Mouse (Mus musculus) limb, embryonic 15.5 days (tissue): Measurements from ENCODE around the gene Spata3. TPM values are rescaled to one million over a fixed set of nuclear protein-coding genes. Genes with fewer than 3 reads are reported as not detected.

Experiments
- ATAC-seq: fragments of 200-750 bp; cut with Nextera tagmentation; 2 replicates; pipeline ENCODE4 v1.8.0; 2017; ENCODE audit warnings: low read depth, moderate TSS enrichment; ENCODE audit not compliant: insufficient number of reproducible peaks, low FRiP score, low TSS enrichment
- H3K27ac ChIP-seq: fragments of 300-500 bp; sonication (generic); 2 replicates; pipeline ENCODE4 v1.5.1; 2015; ENCODE audit warnings: moderate library complexity, mild to moderate bottlenecking, inconsistent platforms
- H3K27me3 ChIP-seq: fragments of 300-500 bp; sonication (generic); 2 replicates; pipeline ENCODE4 v1.6.1; 2015; ENCODE audit warnings: inconsistent platforms
- H3K36me3 ChIP-seq: fragments of 300-500 bp; sonication (generic); 2 replicates; pipeline ENCODE4 v1.6.1; 2015; ENCODE audit warnings: inconsistent platforms
- H3K4me1 ChIP-seq: fragments of 300-500 bp; sonication (generic); 2 replicates; pipeline ENCODE4 v1.6.1; 2015; ENCODE audit warnings: inconsistent platforms
- H3K4me2 ChIP-seq: fragments of 300-500 bp; sonication (generic); 2 replicates; pipeline ENCODE4 v1.6.1; 2015; ENCODE audit warnings: mild to moderate bottlenecking, inconsistent platforms
- H3K4me3 ChIP-seq: fragments of 300-500 bp; sonication (generic); 2 replicates; pipeline ENCODE4 v1.5.1; 2015; ENCODE audit warnings: mild to moderate bottlenecking, inconsistent platforms
- H3K9ac ChIP-seq: fragments of 300-500 bp; sonication (generic); 2 replicates; pipeline ENCODE4 v1.6.1; 2015; ENCODE audit warnings: inconsistent platforms
- H3K9me3 ChIP-seq: fragments of 300-500 bp; sonication (generic); 2 replicates; pipeline ENCODE4 v1.6.1; 2016; ENCODE audit warnings: inconsistent platforms
- WGBS: fragments of 180-500 bp; shearing (Covaris S2); methylation state at CpG from one replicate; pipeline ENCODE4 v1.1.7; 2015; 5-methylcytosine and 5-hydroxymethylcytosine counted together
- polyA plus RNA-seq: library from polyadenylated mRNA; unstranded; fragments of >200 nt; fragmentation: Nextera tagmentation; extraction: Ambion mirVana; gene quantifications from 2 replicates; pipeline ENCODE4 v1.2.1, GENCODE M21; 2015

The Spata3 gene
- polyA plus RNA-seq, 1 experiment from 2014 or later = not detected

- WGBS = 54% methylated on average over 4 of the region's 4 CpGs
- Histone ChIP-seq H3K36me3 (no peaks in the 10 kb centered on the region), H3K9ac (no peak overlapping the region), H3K4me3 (no peak overlapping the region), H3K4me2 (no peak overlapping the region), H3K4me1 (no peaks in the 10 kb centered on the region), H3K27me3 (peaks cover 21% of the 10 kb centered on the region), H3K27ac (no peak overlapping the region), H3K9me3 (0 out of 2 replicates have a peak, but pooled peaks cover 7% of the 10 kb centered on the region)
- ATAC-seq = no peak
Measured at GRCm38 (mm10) chr1:86040131-86040530, 23.5 kb downstream of the Spata3 start.

GRCm38 (mm10) chr1:86040817-86041216 lies 24.2 kb downstream of the Spata3 start:
- Histone ChIP-seq H3K4me2 (no peak overlapping the region), H3K36me3 (no peaks in the 10 kb centered on the region), H3K9ac (no peak overlapping the region), H3K27me3 (peaks cover 28% of the 10 kb centered on the region), H3K4me1 (0 out of 2 replicates have a peak, but pooled peaks cover 2% of the 10 kb centered on the region), H3K9me3 (0 out of 2 replicates have a peak, but pooled peaks cover 7% of the 10 kb centered on the region), H3K27ac (no peak overlapping the region), H3K4me3 (no peak overlapping the region)
- 91% methylated on average over 3 of the region's 3 CpGs for WGBS
- ATAC-seq = no peak

- 56% methylated on average over 4 of the region's 4 CpGs for WGBS
- Histone ChIP-seq H3K27ac (no peak overlapping the region), H3K36me3 (no peaks in the 10 kb centered on the region), H3K4me1 (peaks cover 11% of the 10 kb centered on the region), H3K4me2 (no peak overlapping the region), H3K9me3 (0 out of 2 replicates have a peak, but pooled peaks cover 7% of the 10 kb centered on the region), H3K4me3 (no peak overlapping the region), H3K9ac (no peak overlapping the region), H3K27me3 (peaks cover 62% of the 10 kb centered on the region)
- no peak for ATAC-seq
Measured at GRCm38 (mm10) chr1:86045056-86045455, 28.4 kb downstream of the Spata3 start.

- Histone ChIP-seq H3K4me2 (peak within 1 kb of the TSS; percentile 98), H3K27ac (no peak within 1 kb of the TSS), H3K27me3 (peaks cover 62% of the 10 kb centered on the region), H3K4me3 (peak within 1 kb of the TSS; percentile 55), H3K4me1 (peaks cover 11% of the 10 kb centered on the region), H3K9ac (peak within 1 kb of the TSS; percentile 33; the same call in 1 of the 2 replicates), H3K9me3 (0 out of 2 replicates have a peak, but pooled peaks cover 7% of the 10 kb centered on the region), H3K36me3 (no peaks in the 10 kb centered on the region)
- peak; percentile 66; the same call in 1 of the 2 replicates for ATAC-seq
- 1% methylated on average over 109 of the region's 110 CpGs for WGBS
Measured at GRCm38 (mm10) chr1:86045848-86046805, 29.5 kb downstream of the Spata3 start, which contains the start of gene 2810459M11Rik. Gene 2810459M11Rik (plus strand): TSS chr1:86045863.

DNA sequence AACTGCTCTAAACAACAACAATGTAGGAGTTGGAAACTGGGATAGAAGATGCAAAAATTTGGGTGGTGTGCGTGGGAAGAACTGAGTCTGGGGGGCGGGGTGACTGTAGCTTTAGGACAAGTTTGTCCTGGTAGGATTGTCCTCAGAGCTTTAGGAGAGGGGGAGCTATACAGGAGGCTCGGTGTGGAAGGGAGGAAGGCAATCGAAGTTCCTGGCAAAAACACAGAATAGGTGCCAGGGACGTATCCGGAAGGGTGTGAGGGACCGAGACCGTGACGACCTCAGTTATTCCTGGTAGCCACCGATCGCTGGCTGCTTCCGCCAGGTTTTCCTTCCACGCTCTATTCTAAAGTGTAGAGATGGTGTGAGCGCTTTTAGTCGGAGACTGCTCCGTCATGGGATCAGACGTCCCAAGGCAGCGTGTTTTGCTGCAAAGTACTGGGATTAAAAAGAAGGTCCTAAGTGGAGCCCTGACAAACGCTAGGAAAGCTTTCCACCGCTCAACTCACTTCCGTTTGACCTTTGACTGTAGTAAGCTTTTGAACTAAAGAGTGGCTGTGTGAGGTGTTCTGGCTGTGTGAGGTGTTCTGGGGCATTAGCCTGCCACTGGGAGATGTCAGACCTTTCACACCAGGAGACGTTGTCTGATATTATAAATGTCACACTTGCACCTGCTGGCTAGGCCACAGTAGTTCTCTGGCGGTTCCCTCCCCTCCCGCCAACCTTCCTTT lies 30.4 kb downstream of the Spata3 start:
- Histone ChIP-seq H3K4me3 (peak overlapping the region; percentile 55), H3K9me3 (0 out of 2 replicates have a peak, but pooled peaks cover 2% of the 10 kb centered on the region), H3K9ac (no peak overlapping the region), H3K27ac (no peak overlapping the region), H3K4me2 (peak overlapping the region; percentile 98), H3K27me3 (peaks cover 62% of the 10 kb centered on the region), H3K4me1 (peaks cover 11% of the 10 kb centered on the region), H3K36me3 (no peaks in the 10 kb centered on the region)
- ATAC-seq = no peak
- WGBS = 8% methylated on average over 24 of the region's 24 CpGs

GRCm38 (mm10) chr1:86048231-86048630 lies 31.6 kb downstream of the Spata3 start:
- ATAC-seq = no peak

GRCm38 (mm10) chr1:86048744-86049143 lies 32.1 kb downstream of the Spata3 start:
- no peaks in the 10 kb centered on the region for H3K9me3 ChIP-seq
- H3K36me3 ChIP-seq = no peaks in the 10 kb centered on the region
- H3K4me3 ChIP-seq = no peak overlapping the region
- H3K4me2 ChIP-seq = no peak overlapping the region
- H3K27ac ChIP-seq = no peak overlapping the region
- H3K4me1 ChIP-seq = peaks cover 18% of the 10 kb centered on the region
- H3K27me3 ChIP-seq = peaks cover 54% of the 10 kb centered on the region
- WGBS = 79% methylated on average over 3 of the region's 3 CpGs
- ATAC-seq = no peak
- H3K9ac ChIP-seq = no peak overlapping the region

More at GRCm38 (mm10) chr1:86048231-86048630, 31.6 kb downstream of the Spata3 start:
- no peak overlapping the region for H3K9ac ChIP-seq
- no peak overlapping the region for H3K27ac ChIP-seq
- H3K9me3 ChIP-seq = no peaks in the 10 kb centered on the region
- no peak overlapping the region for H3K4me2 ChIP-seq
- WGBS = 80% methylated on average over 4 of the region's 4 CpGs
- H3K4me3 ChIP-seq = no peak overlapping the region
- H3K36me3 ChIP-seq = no peaks in the 10 kb centered on the region
- H3K27me3 ChIP-seq = peaks cover 58% of the 10 kb centered on the region
- H3K4me1 ChIP-seq = peaks cover 15% of the 10 kb centered on the region

DNA sequence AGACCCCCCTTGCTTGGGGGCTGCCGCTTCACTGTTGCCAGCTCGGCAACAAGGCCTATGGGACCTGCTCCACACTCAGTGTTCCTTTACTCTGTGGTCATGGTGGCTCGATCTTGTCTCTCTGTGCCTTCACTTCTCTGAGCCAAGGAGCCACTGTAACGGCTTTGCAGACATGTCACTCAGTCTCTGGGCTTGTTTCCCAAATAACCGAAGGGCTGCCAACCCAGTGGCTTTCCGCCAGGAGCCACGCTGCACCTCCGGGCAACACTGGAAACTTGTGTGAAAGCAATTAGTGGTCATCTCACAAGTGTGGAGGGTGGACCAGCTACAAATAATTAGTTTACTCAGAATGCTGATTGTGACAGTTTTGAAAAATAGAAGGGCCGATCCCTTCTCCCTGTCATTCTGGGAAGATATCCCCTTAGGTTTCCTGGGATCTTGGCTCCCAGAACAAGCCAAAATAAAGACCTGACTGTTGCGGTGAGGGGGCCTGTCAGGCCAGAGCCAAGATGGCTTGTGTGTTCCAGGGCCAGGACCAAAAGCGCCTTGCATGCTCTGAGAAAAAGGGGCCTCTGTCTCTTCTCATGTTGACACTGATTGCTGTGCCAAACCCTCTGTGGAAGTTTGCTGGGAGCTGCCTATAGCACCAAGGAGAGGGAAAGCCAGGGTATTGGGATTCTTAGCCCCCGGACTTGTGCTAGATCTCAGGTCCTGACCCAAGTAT lies 36.7 kb downstream of the Spata3 start:
- ATAC-seq = peak; percentile 62; the same call in 1 of the 2 replicates
- peak overlapping the region; percentile 65 for H3K27ac ChIP-seq

DNA sequence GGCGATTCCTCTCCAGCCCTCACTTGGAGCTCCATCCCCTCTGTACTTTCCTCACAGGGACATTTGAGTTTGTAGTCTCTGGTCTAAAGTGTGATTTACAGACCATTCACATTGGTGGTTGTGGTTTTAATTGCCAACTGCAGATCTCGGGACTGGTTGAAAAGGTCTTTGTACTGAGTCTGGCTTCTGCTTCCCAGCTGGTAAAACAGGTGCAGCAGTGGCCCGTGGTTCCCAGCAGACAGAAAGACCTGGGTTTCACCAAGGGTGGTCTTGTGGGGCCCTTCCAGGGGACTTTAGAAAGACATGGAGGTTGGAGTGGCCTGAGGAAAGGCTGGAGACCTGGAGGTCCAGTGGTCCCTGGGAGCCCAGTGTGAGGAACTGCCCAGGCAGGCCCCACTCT lies 38.3 kb downstream of the Spata3 start:
- H3K27ac ChIP-seq = no peak overlapping the region
- no peaks in the 10 kb centered on the region for H3K36me3 ChIP-seq
- H3K4me3 ChIP-seq = no peak overlapping the region
- H3K9ac ChIP-seq = no peak overlapping the region
- peaks cover 22% of the 10 kb centered on the region; the same call in 1 of the 2 replicates for H3K4me1 ChIP-seq
- ATAC-seq = no peak
- H3K4me2 ChIP-seq = no peak overlapping the region
- WGBS = 15% methylated on average over 3 of the region's 3 CpGs
- H3K27me3 ChIP-seq = no peaks in the 10 kb centered on the region
- no peaks in the 10 kb centered on the region for H3K9me3 ChIP-seq

More for the DNA sequence above, 36.7 kb downstream of the Spata3 start:
- H3K4me3 ChIP-seq = no peak overlapping the region
- no peaks in the 10 kb centered on the region for H3K9me3 ChIP-seq
- H3K9ac ChIP-seq = no peak overlapping the region
- H3K4me2 ChIP-seq = no peak overlapping the region
- no peaks in the 10 kb centered on the region for H3K36me3 ChIP-seq
- peaks cover 17% of the 10 kb centered on the region; the same call in 1 of the 2 replicates for H3K4me1 ChIP-seq
- 65% methylated on average over 12 of the region's 12 CpGs for WGBS
- peaks cover 8% of the 10 kb centered on the region for H3K27me3 ChIP-seq

- ATAC-seq = no peak
- WGBS = 91% methylated on average over 4 of the region's 4 CpGs
- Histone ChIP-seq H3K4me3 (no peak overlapping the region), H3K9ac (no peak overlapping the region), H3K27me3 (no peaks in the 10 kb centered on the region), H3K4me1 (peaks cover 22% of the 10 kb centered on the region; the same call in 1 of the 2 replicates), H3K36me3 (no peaks in the 10 kb centered on the region), H3K9me3 (no peaks in the 10 kb centered on the region), H3K27ac (no peak overlapping the region), H3K4me2 (no peak overlapping the region)
Measured at GRCm38 (mm10) chr1:86056284-86056683, 39.7 kb downstream of the Spata3 start.
